Mouse (Mus musculus): ENCODE measurements at regions not wholly inside any gene's neighbourhood (a gene's known extent, or its start where the extent isn't known, plus 50 kb on each side); places are given as distances from the start of the nearest gene placed in this dataset.

DNA sequence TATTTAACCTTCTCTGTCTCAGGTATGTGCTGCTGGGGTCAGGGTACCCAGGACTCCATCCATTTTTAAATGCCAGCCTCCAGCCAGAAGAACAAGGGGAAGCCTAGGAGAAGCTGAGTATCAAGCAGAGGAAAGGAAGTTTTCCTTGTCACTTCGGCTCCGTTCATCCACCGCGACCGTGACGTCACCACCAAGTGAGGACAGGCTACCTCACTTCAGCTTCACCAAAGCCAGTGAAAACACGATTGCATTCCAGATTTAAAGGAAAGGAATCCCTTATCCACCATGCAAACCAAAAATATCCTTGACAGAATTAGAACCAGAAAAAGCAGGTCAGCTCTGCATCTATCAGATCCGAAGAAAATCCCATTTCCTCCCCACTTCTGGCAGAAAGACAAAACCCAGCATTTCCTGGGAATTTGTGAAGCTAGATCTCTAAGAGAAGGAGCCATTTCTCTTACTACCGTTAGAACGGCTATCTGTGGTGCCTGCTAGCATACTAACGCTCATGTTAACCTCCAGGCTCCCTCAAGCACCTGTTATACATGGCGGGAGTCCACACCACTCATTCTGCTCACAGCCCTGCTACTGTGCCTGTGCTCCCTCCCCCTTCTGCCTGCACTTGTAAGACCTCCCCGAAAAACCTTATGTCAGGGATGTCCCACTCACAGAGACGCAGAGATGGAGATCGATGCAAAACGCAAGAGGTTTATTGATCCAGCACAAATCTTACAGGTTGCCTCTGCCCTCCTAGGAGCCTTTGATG lies 133.4 kb downstream of the Qrsl1 start:
- TF ChIP-seq POLR2A (IDR thresholded peaks at IDR 0.05; ENCODE audit: extremely low read depth, insufficient read depth, low read length) (no peak), CTCF (IDR thresholded peaks at IDR 0.05; ENCODE audit: low read depth, low read length) (no peak)
